Mouse (Mus musculus) lung, postnatal 25 days (tissue): ENCODE data around the gene Gphn.

ENCODE experiments used
- DNase-seq: peaks from one replicate; pipeline ENCODE4 v3.0.0; 2022; ENCODE audit warnings: low spot score

The Gphn gene

DNA sequence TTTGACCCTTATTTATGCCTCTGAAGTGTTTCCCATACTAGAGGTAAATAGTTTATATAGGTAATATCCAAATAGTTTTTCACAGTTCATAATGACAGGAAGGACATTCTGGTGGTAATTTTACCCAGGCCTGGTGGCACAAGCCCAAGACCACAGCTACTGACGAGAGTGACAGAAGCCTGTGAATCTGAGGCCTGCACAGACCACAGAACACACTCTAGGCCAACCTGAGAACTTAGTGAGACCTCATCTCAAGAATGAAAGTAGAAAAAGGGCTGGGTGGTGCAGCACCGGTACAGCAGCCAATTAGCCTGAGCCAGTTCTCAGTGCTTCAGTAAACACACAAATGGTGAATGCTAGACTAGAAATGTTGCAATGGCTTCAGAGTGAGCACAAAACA is 491.6 kb downstream of the Gphn start:
- DNase-seq, result no peak

DNA sequence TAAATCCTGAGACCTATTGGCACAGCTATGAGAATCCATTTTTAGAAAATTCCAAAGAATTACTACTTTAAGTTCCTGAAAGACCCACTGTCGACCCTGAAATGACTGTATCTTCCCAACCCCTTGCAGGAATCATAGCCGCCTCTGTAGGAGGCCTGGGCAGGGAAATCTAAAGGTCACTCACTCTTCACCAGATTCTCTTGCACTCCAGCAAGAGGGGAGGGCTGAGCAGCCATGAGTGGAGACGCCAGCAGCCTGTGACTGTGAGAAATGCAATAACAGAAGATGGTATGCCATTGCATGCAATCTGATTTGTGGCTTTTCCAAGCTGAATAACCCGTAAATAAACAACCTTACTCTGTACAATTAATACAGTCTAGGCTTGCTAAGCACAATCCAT is 501.5 kb downstream of the Gphn start:
- DNase-seq, result no peak
